Mouse (Mus musculus): ENCODE measurements around the gene Prkn. TPM values are rescaled to one million over a fixed set of nuclear protein-coding genes. Genes with fewer than 3 reads are reported as not detected.

The Prkn gene
- polyA plus RNA-seq, 1 experiment from 2014 or later = 2.3 TPM

GRCm38 (mm10) chr17:11157536-11157935, 317.4 kb downstream of the Prkn start:
- Histone ChIP-seq H3K9ac (ENCODE audit: low read length) (no peak overlapping the region), H3K4me3 (ENCODE audit: low read depth, low read length) (no peak overlapping the region), H3K27me3 (ENCODE audit: control insufficient read depth, insufficient read depth, low read length) (no peaks in the 10 kb centered on the region), H3K4me1 (replicated peaks; ENCODE audit: control insufficient read depth, insufficient read depth) (no peaks in the 10 kb centered on the region), H3K27ac (replicated peaks) (no peak overlapping the region), H3K4me2 (replicated peaks; ENCODE audit: low read depth) (no peak overlapping the region), H3K36me3 (ENCODE audit: control insufficient read depth, insufficient read depth, low read length) (no peaks in the 10 kb centered on the region), H3K9me3 (ENCODE audit: control insufficient read depth, low read length) (no peaks in the 10 kb centered on the region)
- TF ChIP-seq EP300 (optimal IDR thresholded peaks at IDR 0.05) = no peak
- TF ChIP-seq CTCF (IDR thresholded peaks at IDR 0.05; ENCODE audit: low read depth) = no peak
- DNase-seq (ENCODE audit: low spot score) (no peak), ATAC-seq (ENCODE audit: low FRiP score, low TSS enrichment) (no peak)
- WGBS = 70% methylated on average over 7 of the region's 7 CpGs

- Histone ChIP-seq H3K36me3 (ENCODE audit: control insufficient read depth, insufficient read depth, low read length) (no peaks in the 10 kb centered on the region), H3K9me3 (ENCODE audit: control insufficient read depth, low read length) (no peaks in the 10 kb centered on the region), H3K4me3 (ENCODE audit: low read depth, low read length) (no peak overlapping the region), H3K27me3 (ENCODE audit: control insufficient read depth, insufficient read depth, low read length) (no peaks in the 10 kb centered on the region), H3K4me2 (replicated peaks; ENCODE audit: low read depth) (no peak overlapping the region), H3K9ac (ENCODE audit: low read length) (no peak overlapping the region), H3K4me1 (replicated peaks; ENCODE audit: control insufficient read depth, insufficient read depth) (no peaks in the 10 kb centered on the region), H3K27ac (replicated peaks) (no peak overlapping the region)
- ATAC-seq (ENCODE audit: low FRiP score, low TSS enrichment) = no peak
- 86% methylated on average over 1 of the region's 1 CpGs for WGBS
- TF ChIP-seq CTCF (IDR thresholded peaks at IDR 0.05; ENCODE audit: low read depth) = no peak
- no peak for TF ChIP-seq EP300 (optimal IDR thresholded peaks at IDR 0.05)
- DNase-seq (ENCODE audit: low spot score) = no peak
These were observed 321.3 kb downstream of the Prkn start for GRCm38 (mm10) chr17:11161436-11161835.

GRCm38 (mm10) chr17:11162770-11163169, 322.6 kb downstream of the Prkn start:
- WGBS = 62% methylated on average over 3 of the region's 3 CpGs
- no peak overlapping the region for H3K4me3 ChIP-seq (ENCODE audit: low read depth, low read length)
- DNase-seq (ENCODE audit: low spot score) (no peak), ATAC-seq (ENCODE audit: low FRiP score, low TSS enrichment) (no peak)
- H3K4me1 ChIP-seq (replicated peaks; ENCODE audit: control insufficient read depth, insufficient read depth) = no peaks in the 10 kb centered on the region
- H3K36me3 ChIP-seq (ENCODE audit: control insufficient read depth, insufficient read depth, low read length) = no peaks in the 10 kb centered on the region
- H3K4me2 ChIP-seq (replicated peaks; ENCODE audit: low read depth) = no peak overlapping the region
- H3K27ac ChIP-seq (replicated peaks) = no peak overlapping the region
- H3K27me3 ChIP-seq (ENCODE audit: control insufficient read depth, insufficient read depth, low read length) = no peaks in the 10 kb centered on the region
- no peaks in the 10 kb centered on the region for H3K9me3 ChIP-seq (ENCODE audit: control insufficient read depth, low read length)
- TF ChIP-seq CTCF (IDR thresholded peaks at IDR 0.05; ENCODE audit: low read depth) = no peak
- no peak for TF ChIP-seq EP300 (optimal IDR thresholded peaks at IDR 0.05)
- H3K9ac ChIP-seq (ENCODE audit: low read length) = no peak overlapping the region

GRCm38 (mm10) chr17:11187356-11187755, 347.2 kb downstream of the Prkn start:
- Histone ChIP-seq H3K4me1 (replicated peaks; ENCODE audit: control insufficient read depth, insufficient read depth) (no peaks in the 10 kb centered on the region), H3K36me3 (ENCODE audit: control insufficient read depth, insufficient read depth, low read length) (no peaks in the 10 kb centered on the region), H3K4me3 (ENCODE audit: low read depth, low read length) (no peak overlapping the region), H3K27me3 (ENCODE audit: control insufficient read depth, insufficient read depth, low read length) (no peaks in the 10 kb centered on the region), H3K4me2 (replicated peaks; ENCODE audit: low read depth) (no peak overlapping the region), H3K27ac (replicated peaks) (no peak overlapping the region), H3K9me3 (ENCODE audit: control insufficient read depth, low read length) (no peaks in the 10 kb centered on the region), H3K9ac (ENCODE audit: low read length) (no peak overlapping the region)
- TF ChIP-seq EP300 (optimal IDR thresholded peaks at IDR 0.05) (no peak), CTCF (IDR thresholded peaks at IDR 0.05; ENCODE audit: low read depth) (no peak)
- DNase-seq (ENCODE audit: low spot score) = no peak
- ATAC-seq (ENCODE audit: low FRiP score, low TSS enrichment) = no peak

- Histone ChIP-seq H3K4me3 (ENCODE audit: low read depth, low read length) (no peak overlapping the region), H3K36me3 (ENCODE audit: control insufficient read depth, insufficient read depth, low read length) (no peaks in the 10 kb centered on the region), H3K9me3 (ENCODE audit: control insufficient read depth, low read length) (no peaks in the 10 kb centered on the region), H3K9ac (ENCODE audit: low read length) (no peak overlapping the region), H3K4me2 (replicated peaks; ENCODE audit: low read depth) (no peak overlapping the region), H3K4me1 (replicated peaks; ENCODE audit: control insufficient read depth, insufficient read depth) (no peaks in the 10 kb centered on the region), H3K27ac (replicated peaks) (no peak overlapping the region), H3K27me3 (ENCODE audit: control insufficient read depth, insufficient read depth, low read length) (no peaks in the 10 kb centered on the region)
- DNase-seq (ENCODE audit: low spot score) (no peak), ATAC-seq (ENCODE audit: low FRiP score, low TSS enrichment) (no peak)
- TF ChIP-seq EP300 (optimal IDR thresholded peaks at IDR 0.05) = no peak
- 70% methylated on average over 4 of the region's 4 CpGs for WGBS
These were observed 348.3 kb downstream of the Prkn start for GRCm38 (mm10) chr17:11188494-11188893.

GRCm38 (mm10) chr17:11190306-11190705, 350.1 kb downstream of the Prkn start:
- ATAC-seq (ENCODE audit: low FRiP score, low TSS enrichment) (no peak), DNase-seq (ENCODE audit: low spot score) (no peak)
- Histone ChIP-seq H3K9ac (ENCODE audit: low read length) (no peak overlapping the region), H3K27me3 (ENCODE audit: control insufficient read depth, insufficient read depth, low read length) (no peaks in the 10 kb centered on the region), H3K36me3 (ENCODE audit: control insufficient read depth, insufficient read depth, low read length) (no peaks in the 10 kb centered on the region), H3K27ac (replicated peaks) (no peak overlapping the region), H3K4me3 (ENCODE audit: low read depth, low read length) (no peak overlapping the region), H3K4me1 (replicated peaks; ENCODE audit: control insufficient read depth, insufficient read depth) (no peaks in the 10 kb centered on the region), H3K4me2 (replicated peaks; ENCODE audit: low read depth) (no peak overlapping the region), H3K9me3 (ENCODE audit: control insufficient read depth, low read length) (no peaks in the 10 kb centered on the region)
- TF ChIP-seq CTCF (IDR thresholded peaks at IDR 0.05; ENCODE audit: low read depth) (no peak), EP300 (optimal IDR thresholded peaks at IDR 0.05) (no peak)
- WGBS = 40% methylated on average over 2 of the region's 2 CpGs
